Mouse (Mus musculus) cortical plate, adult 2 months (tissue): Measurements from ENCODE around the gene Ring1.

Experiments
- CTCF ChIP-seq: fragments of 200-500 bp; IDR thresholded peaks from 2 replicates; pipeline ENCODE4 v1.5.1; 2011; ENCODE audit warnings: mild to moderate bottlenecking, control low read depth, low read length; ENCODE audit not compliant: insufficient read depth; ENCODE audit errors: extremely low read depth
- POLR2A ChIP-seq: fragments of 200-500 bp; IDR thresholded peaks from 2 replicates; pipeline ENCODE4 v1.6.1; 2011; ENCODE audit warnings: mild to moderate bottlenecking, low read length, control low read depth; ENCODE audit not compliant: insufficient read depth; ENCODE audit errors: extremely low read depth

- TF ChIP-seq CTCF (no peak), POLR2A (no peak)
Measured at GRCm38 (mm10) chr17:34023678-34024077, 802 bp downstream of the Ring1 start.
